Mouse (Mus musculus) heart, embryonic 11.5 days (tissue): ENCODE results near the gene Atrnl1. TPM values are rescaled to one million over a fixed set of nuclear protein-coding genes. Genes with fewer than 3 reads are reported as not detected.

ENCODE experiments used
- ATAC-seq: fragments of 200-750 bp; cut with Nextera tagmentation; replicated peaks from 2 replicates; pipeline ENCODE4 v1.8.0; 2017; ENCODE audit warnings: moderate library complexity; ENCODE audit not compliant: insufficient number of reproducible peaks, low FRiP score, low TSS enrichment
- H3K27ac ChIP-seq: fragments of 300-500 bp; sonication (generic); 2 replicates; pipeline ENCODE4 v1.5.1; 2014; ENCODE audit warnings: mild to moderate bottlenecking, low read depth, low read length
- H3K27me3 ChIP-seq: fragments of 300-500 bp; sonication (generic); 2 replicates; pipeline ENCODE4 v1.6.1; 2014; ENCODE audit warnings: mild to moderate bottlenecking, low read length, mixed read lengths; ENCODE audit not compliant: control insufficient read depth, insufficient read depth
- H3K36me3 ChIP-seq: fragments of 300-500 bp; sonication (generic); 2 replicates; pipeline ENCODE4 v1.6.1; 2014; ENCODE audit warnings: mild to moderate bottlenecking, low read length, moderate library complexity, mixed read lengths; ENCODE audit not compliant: control insufficient read depth, insufficient read depth
- H3K4me1 ChIP-seq: fragments of 300-500 bp; sonication (generic); 2 replicates; pipeline ENCODE4 v1.6.1; 2014; ENCODE audit warnings: low read length; ENCODE audit not compliant: control insufficient read depth, insufficient read depth
- H3K4me2 ChIP-seq: fragments of 300-500 bp; sonication (generic); 2 replicates; pipeline ENCODE4 v1.6.1; 2014; ENCODE audit warnings: mild to moderate bottlenecking, moderate library complexity
- H3K4me3 ChIP-seq: fragments of 300-500 bp; sonication (generic); 2 replicates; pipeline ENCODE4 v1.5.1; 2014; ENCODE audit warnings: low read depth, low read length
- H3K9ac ChIP-seq: fragments of 300-500 bp; sonication (generic); 2 replicates; pipeline ENCODE4 v1.6.1; 2014; ENCODE audit warnings: mild to moderate bottlenecking, low read depth, low read length, moderate library complexity
- H3K9me3 ChIP-seq: fragments of 300-500 bp; sonication (generic); replicated peaks from 2 replicates; pipeline ENCODE4 v1.6.1; 2016; ENCODE audit warnings: low read length; ENCODE audit not compliant: control insufficient read depth
- WGBS: fragments of 180-500 bp; shearing (Covaris S2); extraction: QIAGEN DNeasy Blood & Tissue Kit; methylation state at CpG from one replicate; pipeline ENCODE4 v1.1.7; 2014; ENCODE audit not compliant: insufficient replicate concordance; 5-methylcytosine and 5-hydroxymethylcytosine counted together
- polyA plus RNA-seq: library from polyadenylated mRNA; unstranded; fragments of >200 nt; fragmentation: Nextera tagmentation; extraction: Ambion mirVana; gene quantifications from 2 replicates; pipeline ENCODE4 v1.2.1, GENCODE M21; 2014

Atrnl1 gene
- polyA plus RNA-seq, 1 experiment from 2014 or later: 4.0 TPM

DNA sequence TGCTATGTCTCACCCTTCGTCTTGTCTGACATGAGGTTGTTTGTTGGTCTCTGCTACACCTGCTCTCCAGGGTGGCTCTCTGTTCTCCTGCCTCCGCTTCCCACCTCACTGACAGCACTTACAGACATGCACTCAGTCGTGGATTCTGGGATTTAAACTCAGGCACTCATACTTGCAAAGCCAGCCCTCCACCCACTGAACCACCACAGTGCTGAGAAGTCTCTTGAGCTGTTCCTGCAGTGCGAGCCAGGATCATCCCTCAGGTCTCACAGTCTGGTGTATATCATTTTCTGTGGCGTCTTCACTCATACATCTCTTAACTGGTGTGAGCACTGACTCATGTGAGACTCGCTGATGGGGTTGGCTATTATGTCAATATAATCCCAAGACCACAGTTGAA lies 353.0 kb downstream of the Atrnl1 start:
- Histone ChIP-seq H3K27ac (no peak overlapping the region), H3K4me2 (no peak overlapping the region), H3K36me3 (no peaks in the 10 kb centered on the region), H3K9me3 (no peaks in the 10 kb centered on the region), H3K4me1 (no peaks in the 10 kb centered on the region), H3K4me3 (no peak overlapping the region), H3K27me3 (no peaks in the 10 kb centered on the region), H3K9ac (no peak overlapping the region)
- 82% methylated on average over 6 of the region's 6 CpGs for WGBS
- ATAC-seq: no peak

DNA sequence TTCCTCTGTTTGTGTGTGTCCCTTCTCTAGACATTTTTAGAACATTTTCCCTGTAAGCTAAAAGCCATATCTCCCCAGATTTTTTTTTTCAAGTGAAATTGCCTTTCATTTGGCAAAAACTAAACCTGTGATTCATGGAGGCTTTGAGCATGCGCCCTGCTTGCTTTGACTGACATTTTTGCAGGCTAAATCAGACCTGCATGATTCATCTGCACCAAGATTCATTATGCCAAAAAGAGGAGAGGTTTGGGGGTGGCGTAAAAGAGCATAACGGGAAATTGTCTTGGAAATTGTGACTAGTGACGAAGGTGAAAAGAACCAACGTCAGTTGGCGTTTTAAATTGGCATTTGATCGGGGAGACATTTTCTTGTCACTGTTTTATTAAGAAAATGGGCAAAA lies 358.9 kb downstream of the Atrnl1 start:
- Histone ChIP-seq H3K36me3 (no peaks in the 10 kb centered on the region), H3K27me3 (no peaks in the 10 kb centered on the region), H3K4me2 (no peak overlapping the region), H3K4me3 (no peak overlapping the region), H3K9ac (no peak overlapping the region), H3K4me1 (no peaks in the 10 kb centered on the region), H3K9me3 (no peaks in the 10 kb centered on the region), H3K27ac (no peak overlapping the region)
- no peak for ATAC-seq
- WGBS: 90% methylated on average over 7 of the region's 7 CpGs

DNA sequence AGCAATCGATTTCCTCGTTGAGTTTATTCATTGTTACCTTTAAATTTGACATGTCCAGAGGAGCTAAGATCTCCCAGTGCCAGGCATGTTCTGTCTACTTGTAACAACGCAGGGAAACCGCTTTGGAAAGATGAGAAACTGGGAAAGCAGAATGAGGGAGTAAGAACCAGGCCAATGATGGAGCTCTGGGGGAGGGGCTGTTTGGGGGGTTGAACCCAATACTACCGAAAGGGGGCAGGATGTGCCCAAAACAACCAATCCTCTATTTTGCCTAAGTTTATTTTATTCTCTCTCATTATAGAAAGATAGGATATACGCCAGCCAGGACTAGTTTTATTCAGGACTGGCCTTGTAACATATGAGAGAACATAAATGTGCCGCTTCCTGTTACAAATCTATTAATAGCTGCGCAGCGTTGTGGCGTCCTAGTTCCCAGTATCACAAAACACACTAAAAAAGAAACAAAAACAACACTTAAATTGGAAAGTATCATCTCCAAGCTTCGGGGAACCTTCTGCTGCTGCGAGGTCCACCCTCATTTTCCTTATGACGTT lies 359.6 kb downstream of the Atrnl1 start:
- Histone ChIP-seq H3K36me3 (no peaks in the 10 kb centered on the region), H3K9ac (no peak overlapping the region), H3K9me3 (no peaks in the 10 kb centered on the region), H3K4me2 (no peak overlapping the region), H3K27ac (no peak overlapping the region), H3K4me1 (no peaks in the 10 kb centered on the region), H3K4me3 (no peak overlapping the region), H3K27me3 (no peaks in the 10 kb centered on the region)
- no peak for ATAC-seq
- 82% methylated on average over 13 of the region's 13 CpGs for WGBS

DNA sequence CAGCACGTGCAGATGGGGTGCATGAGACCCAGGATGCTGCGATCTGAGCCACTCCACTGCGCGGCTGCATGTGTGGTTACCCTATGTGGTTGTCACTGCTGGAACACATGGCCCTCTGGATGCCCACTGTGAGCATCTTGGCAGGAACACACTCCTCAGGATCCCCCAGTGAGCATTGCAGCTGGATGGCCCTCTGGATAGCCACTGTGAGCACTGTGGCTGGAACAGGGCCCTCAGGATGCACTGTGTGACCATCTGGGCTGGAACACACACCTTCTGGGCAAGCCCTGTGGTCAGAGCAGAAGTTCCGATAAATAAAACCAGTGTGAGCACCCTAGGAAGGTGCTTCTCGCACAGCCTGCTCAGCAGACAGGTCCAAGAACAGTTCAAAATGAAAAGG lies 364.4 kb downstream of the Atrnl1 start:
- Histone ChIP-seq H3K27me3 (no peaks in the 10 kb centered on the region), H3K9me3 (no peaks in the 10 kb centered on the region), H3K27ac (no peak overlapping the region), H3K36me3 (no peaks in the 10 kb centered on the region), H3K4me2 (no peak overlapping the region), H3K4me1 (no peaks in the 10 kb centered on the region), H3K9ac (no peak overlapping the region), H3K4me3 (no peak overlapping the region)
- WGBS: 87% methylated on average over 6 of the region's 6 CpGs
- ATAC-seq: no peak

DNA sequence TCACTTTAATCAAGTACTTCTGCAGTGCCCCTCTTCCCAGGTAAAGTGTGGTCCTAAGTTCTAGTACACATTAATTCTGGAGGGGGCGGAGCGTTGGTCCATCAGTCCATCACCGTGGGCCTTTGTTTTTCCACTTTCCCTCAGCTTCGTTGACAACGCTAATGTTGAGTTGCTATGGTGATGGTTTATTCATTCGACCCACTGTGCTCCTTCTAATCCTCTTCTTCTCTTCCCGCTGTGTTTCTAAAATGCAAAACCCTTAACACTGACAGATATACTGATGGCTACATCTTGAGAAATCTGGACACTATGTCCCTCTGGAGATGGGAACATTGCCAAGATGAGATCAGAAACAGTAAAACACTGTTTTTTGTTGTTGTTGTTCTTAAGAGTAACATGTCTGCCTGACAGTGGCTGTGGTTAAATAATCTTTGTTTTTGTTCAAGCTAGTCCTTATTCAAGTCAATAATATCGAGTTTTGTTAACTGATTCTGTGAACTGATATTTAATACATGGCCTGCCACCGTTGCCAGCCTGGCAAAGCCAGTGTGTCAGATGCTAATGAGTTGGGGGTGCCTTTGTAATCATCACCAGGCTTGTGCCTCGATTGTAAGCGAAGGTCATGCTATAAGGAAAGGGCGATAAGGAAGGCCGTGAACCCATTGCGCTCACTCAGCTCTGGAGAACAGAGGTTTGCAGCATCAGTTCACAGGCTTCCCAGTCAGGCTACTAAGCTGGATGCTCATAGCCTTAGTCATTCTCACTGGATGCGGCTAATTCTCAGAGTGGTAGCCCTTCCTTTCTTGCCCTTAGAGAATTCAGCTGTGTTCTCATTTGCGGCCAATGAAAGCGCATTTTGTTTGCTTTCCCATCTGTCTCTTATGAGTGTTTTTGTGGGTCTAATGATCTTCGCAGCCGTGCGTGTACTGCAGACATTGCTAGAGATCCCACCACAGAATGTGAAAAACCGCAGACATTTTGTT lies 375.4 kb downstream of the Atrnl1 start:
- H3K9me3 ChIP-seq: no peaks in the 10 kb centered on the region
- H3K4me1 ChIP-seq: no peaks in the 10 kb centered on the region
- H3K9ac ChIP-seq: no peak overlapping the region
- H3K4me3 ChIP-seq: no peak overlapping the region
- no peak overlapping the region for H3K27ac ChIP-seq
- no peaks in the 10 kb centered on the region for H3K27me3 ChIP-seq
- 86% methylated on average over 21 of the region's 21 CpGs for WGBS
- no peak for ATAC-seq
- H3K36me3 ChIP-seq: no peaks in the 10 kb centered on the region
- H3K4me2 ChIP-seq: no peak overlapping the region

DNA sequence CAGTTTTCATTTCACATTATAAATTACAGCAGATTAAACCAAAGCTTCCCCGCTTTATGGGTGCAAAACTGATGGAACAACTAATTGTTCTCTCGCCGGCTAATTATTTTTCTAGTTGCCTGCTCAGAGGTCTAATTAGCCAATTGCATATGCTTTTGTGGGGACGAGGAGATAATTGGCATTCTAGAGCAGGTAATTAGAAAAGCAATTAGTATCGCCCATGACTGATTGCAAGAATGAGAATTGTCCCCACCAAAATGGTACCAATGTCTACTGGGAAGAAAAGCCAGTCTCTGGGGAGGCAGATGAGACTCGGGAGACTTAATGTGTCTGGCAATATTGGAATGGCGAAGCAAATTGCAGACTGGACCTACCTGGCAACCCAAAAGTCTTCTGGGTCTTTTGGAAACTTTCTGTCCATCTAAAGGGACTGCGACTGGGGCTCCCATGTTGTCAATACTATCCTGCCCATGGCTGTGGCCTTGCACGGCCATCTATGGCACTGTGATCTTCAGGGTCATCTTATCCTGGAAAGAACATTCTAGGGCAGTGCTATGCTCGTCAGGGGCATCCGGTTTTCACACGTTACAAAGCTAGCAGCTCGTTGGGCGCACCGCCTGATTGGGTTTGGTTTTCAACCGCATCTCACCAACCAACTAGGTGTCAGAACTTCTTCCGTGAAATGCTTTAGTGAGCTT lies 377.0 kb downstream of the Atrnl1 start:
- Histone ChIP-seq H3K27ac (no peak overlapping the region), H3K4me2 (no peak overlapping the region), H3K9ac (no peak overlapping the region), H3K4me3 (no peak overlapping the region), H3K36me3 (no peaks in the 10 kb centered on the region), H3K27me3 (no peaks in the 10 kb centered on the region), H3K9me3 (no peaks in the 10 kb centered on the region), H3K4me1 (no peaks in the 10 kb centered on the region)
- ATAC-seq: no peak
- WGBS: 89% methylated on average over 17 of the region's 17 CpGs

DNA sequence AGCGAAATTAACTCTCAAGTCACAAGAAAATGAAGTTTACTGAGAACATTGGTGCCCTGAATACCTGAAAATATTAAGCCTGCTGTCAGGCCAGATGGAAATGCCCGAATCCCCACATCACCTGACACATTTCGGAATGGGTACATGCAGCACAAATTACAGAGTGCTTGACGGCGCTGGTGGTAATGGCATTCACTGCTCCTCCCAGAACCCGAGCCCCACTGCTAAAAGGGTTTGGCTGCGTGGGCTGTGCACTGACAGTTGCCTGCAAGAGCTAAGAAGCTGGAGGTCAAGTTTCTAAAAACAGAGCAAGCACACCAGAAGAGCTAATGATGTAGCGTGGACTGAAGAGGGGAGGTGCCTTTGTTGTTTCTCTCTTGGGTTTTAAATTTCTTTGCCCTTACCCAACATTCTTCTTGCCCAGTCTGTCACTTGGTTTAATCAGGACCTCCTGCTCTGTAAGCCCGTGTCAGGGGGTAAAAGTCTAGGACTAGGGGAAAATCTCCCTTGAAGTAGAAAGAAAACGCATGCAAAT lies 377.8 kb downstream of the Atrnl1 start:
- no peak overlapping the region for H3K27ac ChIP-seq
- no peak for ATAC-seq
- H3K36me3 ChIP-seq: no peaks in the 10 kb centered on the region
- no peaks in the 10 kb centered on the region for H3K9me3 ChIP-seq
- H3K27me3 ChIP-seq: no peaks in the 10 kb centered on the region
- H3K4me2 ChIP-seq: no peak overlapping the region
- no peak overlapping the region for H3K9ac ChIP-seq
- H3K4me1 ChIP-seq: no peaks in the 10 kb centered on the region
- H3K4me3 ChIP-seq: no peak overlapping the region
- 62% methylated on average over 10 of the region's 10 CpGs for WGBS

DNA sequence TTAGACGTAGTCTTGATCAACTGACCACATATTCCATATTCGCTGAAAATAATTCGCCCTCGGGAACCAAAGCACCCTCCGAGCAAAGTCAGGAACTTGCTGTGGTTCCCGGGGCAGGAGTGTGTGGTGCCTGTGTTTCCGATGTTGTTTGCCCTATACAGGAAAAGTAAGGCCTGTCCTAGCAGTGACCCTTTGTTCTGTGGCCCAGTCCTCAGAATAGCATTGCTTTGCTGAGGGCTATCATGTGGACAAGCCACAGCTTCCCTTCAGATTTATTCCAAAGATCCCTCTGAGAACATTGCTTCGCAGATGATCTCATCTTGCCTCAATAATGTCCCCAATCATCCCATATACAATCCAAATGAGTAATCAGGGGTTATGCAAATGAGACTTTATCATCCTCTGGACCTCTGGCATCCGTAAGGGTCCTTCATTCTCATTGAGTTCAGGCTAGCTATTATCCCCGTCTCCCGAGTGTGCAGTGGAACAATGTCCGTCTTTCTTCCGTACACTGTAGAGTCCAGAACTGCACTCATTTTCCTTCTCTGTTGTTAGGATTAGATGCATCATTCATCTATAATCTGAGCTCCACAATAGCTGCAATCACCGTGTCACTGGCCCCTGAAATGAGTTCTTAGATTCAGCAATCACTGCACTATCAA lies 380.4 kb downstream of the Atrnl1 start:
- 85% methylated on average over 14 of the region's 14 CpGs for WGBS
- H3K4me3 ChIP-seq: no peak overlapping the region
- no peak for ATAC-seq

More for the DNA sequence above, 380.4 kb downstream of the Atrnl1 start:
- no peak overlapping the region for H3K9ac ChIP-seq
- H3K4me2 ChIP-seq: no peak overlapping the region
- no peak overlapping the region for H3K27ac ChIP-seq
- no peaks in the 10 kb centered on the region for H3K36me3 ChIP-seq
- H3K4me1 ChIP-seq: no peaks in the 10 kb centered on the region; the same call in 1 of the 2 replicates
- no peaks in the 10 kb centered on the region for H3K27me3 ChIP-seq
- H3K9me3 ChIP-seq: no peaks in the 10 kb centered on the region
